Mouse (Mus musculus) forebrain, embryonic 14.5 days (tissue): Measurements from ENCODE around the gene Kdelc2. TPM values are rescaled to one million over a fixed set of nuclear protein-coding genes. Genes with fewer than 3 reads are reported as not detected.

Experiments used
- ATAC-seq: fragments of 200-750 bp; cut with Nextera tagmentation; 2 replicates; pipeline ENCODE4 v1.8.0; 2017; ENCODE audit warnings: mild to moderate bottlenecking, moderate library complexity
- DNase-seq: peaks from one replicate; pipeline ENCODE4 v3.0.0-alpha.2; 2015; ENCODE audit warnings: low spot score
- H3K27ac ChIP-seq: fragments of 300-500 bp; sonication (generic); 2 replicates; pipeline ENCODE4 v1.5.1; 2014; ENCODE audit warnings: low read depth, mild to moderate bottlenecking, control low read depth, low read length, moderate library complexity
- H3K27me3 ChIP-seq: fragments of 300-500 bp; sonication (generic); replicated peaks from 2 replicates; pipeline ENCODE4 v1.6.1; 2014; ENCODE audit warnings: low read length, control low read depth, mixed read lengths; ENCODE audit not compliant: control insufficient read depth, insufficient read depth
- H3K36me3 ChIP-seq: fragments of 300-500 bp; sonication (generic); 2 replicates; pipeline ENCODE4 v1.6.1; 2014; ENCODE audit warnings: low read length, control low read depth; ENCODE audit not compliant: control insufficient read depth, insufficient read depth
- H3K4me1 ChIP-seq: fragments of 300-500 bp; sonication (generic); 2 replicates; pipeline ENCODE4 v1.6.1; 2014; ENCODE audit warnings: antibody characterized with exemption, low read length, control low read depth; ENCODE audit not compliant: control insufficient read depth, insufficient read depth
- H3K4me2 ChIP-seq: fragments of 300-500 bp; sonication (generic); 2 replicates; pipeline ENCODE4 v1.6.1; 2014; ENCODE audit warnings: mild to moderate bottlenecking, control low read depth, low read length
- H3K4me3 ChIP-seq: fragments of 300-500 bp; sonication (generic); 2 replicates; pipeline ENCODE4 v1.5.1; 2014; ENCODE audit warnings: low read depth, low read length, control low read depth
- H3K9ac ChIP-seq: fragments of 300-500 bp; sonication (generic); 2 replicates; pipeline ENCODE4 v1.6.1; 2014; ENCODE audit warnings: mild to moderate bottlenecking, low read length, control low read depth, moderate library complexity
- H3K9me3 ChIP-seq: fragments of 300-500 bp; sonication (generic); replicated peaks from 2 replicates; pipeline ENCODE4 v1.6.1; 2016; ENCODE audit warnings: low read length, control low read depth, mixed read lengths; ENCODE audit not compliant: control insufficient read depth
- WGBS: fragments of 180-500 bp; shearing (Covaris S2); extraction: QIAGEN DNeasy Blood & Tissue Kit; methylation state at CpG from one replicate; pipeline ENCODE4 v1.1.7; 2014; 5-methylcytosine and 5-hydroxymethylcytosine counted together
- polyA plus RNA-seq: library from polyadenylated mRNA; unstranded; fragments of >200 nt; fragmentation: Nextera tagmentation; extraction: Ambion mirVana; gene quantifications from 2 replicates; pipeline ENCODE4 v1.2.1, GENCODE M21; 2014

Gene Kdelc2
- polyA plus RNA-seq, 1 experiment from 2014 or later, result 3.3 TPM

GRCm38 (mm10) chr9:53398388-53398700 lies 14.5 kb downstream of the Kdelc2 start:
- Histone ChIP-seq H3K27ac (no peak overlapping the region), H3K9me3 (no peaks in the 10 kb centered on the region), H3K4me1 (peaks cover 5% of the 10 kb centered on the region; the same call in 1 of the 2 replicates), H3K27me3 (no peaks in the 10 kb centered on the region), H3K9ac (no peak overlapping the region), H3K4me2 (no peak overlapping the region), H3K4me3 (no peak overlapping the region), H3K36me3 (no peaks in the 10 kb centered on the region)
- DNase-seq, result peak; percentile 75
- no peak for ATAC-seq
- WGBS, result 14% methylated on average over 5 of the region's 5 CpGs

GRCm38 (mm10) chr9:53399537-53399936 lies 15.7 kb downstream of the Kdelc2 start:
- Histone ChIP-seq H3K36me3 (no peaks in the 10 kb centered on the region), H3K9ac (no peak overlapping the region), H3K4me2 (no peak overlapping the region), H3K4me3 (no peak overlapping the region), H3K27ac (no peak overlapping the region), H3K4me1 (peaks cover 5% of the 10 kb centered on the region; the same call in 1 of the 2 replicates), H3K27me3 (no peaks in the 10 kb centered on the region), H3K9me3 (no peaks in the 10 kb centered on the region)
- ATAC-seq, result no peak
- no peak for DNase-seq
- WGBS, result 90% methylated on average over 8 of the region's 8 CpGs

GRCm38 (mm10) chr9:53400696-53401095 lies 16.9 kb downstream of the Kdelc2 start:
- no peak for DNase-seq
- Histone ChIP-seq H3K4me3 (no peak overlapping the region), H3K9me3 (no peaks in the 10 kb centered on the region), H3K27ac (no peak overlapping the region), H3K36me3 (no peaks in the 10 kb centered on the region), H3K4me1 (peaks cover 5% of the 10 kb centered on the region; the same call in 1 of the 2 replicates), H3K27me3 (no peaks in the 10 kb centered on the region), H3K9ac (no peak overlapping the region), H3K4me2 (no peak overlapping the region)
- 92% methylated on average over 4 of the region's 4 CpGs for WGBS
- no peak for ATAC-seq

- no peak overlapping the region for H3K4me2 ChIP-seq
- no peak overlapping the region for H3K9ac ChIP-seq
- DNase-seq, result no peak
- H3K27me3 ChIP-seq, result no peaks in the 10 kb centered on the region
- no peak for ATAC-seq
- no peak overlapping the region for H3K27ac ChIP-seq
- no peaks in the 10 kb centered on the region for H3K36me3 ChIP-seq
- no peak overlapping the region for H3K4me3 ChIP-seq
- H3K9me3 ChIP-seq, result no peaks in the 10 kb centered on the region
- WGBS, result 89% methylated on average over 8 of the region's 8 CpGs
- peaks cover 5% of the 10 kb centered on the region; the same call in 1 of the 2 replicates for H3K4me1 ChIP-seq
These were observed 17.3 kb downstream of the Kdelc2 start for GRCm38 (mm10) chr9:53401146-53401545.

- H3K9me3 ChIP-seq, result no peaks in the 10 kb centered on the region
- peak within 1 kb of the TSS; percentile 33 for H3K4me2 ChIP-seq
- WGBS, result 18% methylated on average over 11 of the region's 11 CpGs
- no peak within 1 kb of the TSS for H3K4me3 ChIP-seq
- no peaks in the 10 kb centered on the region for H3K36me3 ChIP-seq
- DNase-seq, result peak; percentile 60
- H3K27ac ChIP-seq, result no peak within 1 kb of the TSS
- H3K4me1 ChIP-seq, result peaks cover 5% of the 10 kb centered on the region; the same call in 1 of the 2 replicates
- H3K9ac ChIP-seq, result peak within 1 kb of the TSS; percentile 25; the same call in 1 of the 2 replicates
- H3K27me3 ChIP-seq, result no peaks in the 10 kb centered on the region
- ATAC-seq, result no peak
These were observed 18.5 kb downstream of the Kdelc2 start, which contains the start of gene 4930550C14Rik for GRCm38 (mm10) chr9:53402291-53402711. 4930550C14Rik (plus strand) TSS chr9:53402325.

GRCm38 (mm10) chr9:53402991-53403390 lies 19.2 kb downstream of the Kdelc2 start:
- no peaks in the 10 kb centered on the region for H3K9me3 ChIP-seq
- ATAC-seq (no peak), DNase-seq (peak; percentile 14)
- no peak overlapping the region for H3K27ac ChIP-seq
- H3K27me3 ChIP-seq, result no peaks in the 10 kb centered on the region
- H3K4me1 ChIP-seq, result peaks cover 5% of the 10 kb centered on the region; the same call in 1 of the 2 replicates
- no peak overlapping the region for H3K4me3 ChIP-seq
- H3K4me2 ChIP-seq, result peak overlapping the region; percentile 33; the same call in 1 of the 2 replicates
- no peaks in the 10 kb centered on the region for H3K36me3 ChIP-seq
- H3K9ac ChIP-seq, result no peak overlapping the region; the same call in 1 of the 2 replicates
- WGBS, result 36% methylated on average over 8 of the region's 8 CpGs

GRCm38 (mm10) chr9:53404050-53404752 lies 20.4 kb downstream of the Kdelc2 start:
- Histone ChIP-seq H3K4me3 (no peak overlapping the region), H3K36me3 (no peaks in the 10 kb centered on the region), H3K27me3 (no peaks in the 10 kb centered on the region), H3K4me2 (no peak overlapping the region; the same call in 1 of the 2 replicates), H3K9me3 (no peaks in the 10 kb centered on the region), H3K4me1 (peaks cover 5% of the 10 kb centered on the region; the same call in 1 of the 2 replicates), H3K27ac (no peak overlapping the region), H3K9ac (no peak overlapping the region)
- DNase-seq (peak; percentile 22), ATAC-seq (no peak)
- WGBS, result 86% methylated on average over 6 of the region's 6 CpGs

GRCm38 (mm10) chr9:53404753-53405722 lies 21.2 kb downstream of the Kdelc2 start:
- H3K36me3 ChIP-seq, result no peaks in the 10 kb centered on the region
- peak overlapping the region; percentile 26 for H3K4me3 ChIP-seq
- peak; percentile 94 for DNase-seq
- ATAC-seq, result peak; percentile 96
- H3K4me2 ChIP-seq, result peak overlapping the region; percentile 46
- no peaks in the 10 kb centered on the region for H3K27me3 ChIP-seq
- peak overlapping the region; percentile 75; the same call in 1 of the 2 replicates for H3K27ac ChIP-seq
- H3K9me3 ChIP-seq, result no peaks in the 10 kb centered on the region
- peak overlapping the region; percentile 59; the same call in 1 of the 2 replicates for H3K9ac ChIP-seq
- peaks cover 5% of the 10 kb centered on the region; the same call in 1 of the 2 replicates for H3K4me1 ChIP-seq
- 30% methylated on average over 21 of the region's 21 CpGs for WGBS
